Mouse (Mus musculus): Measurements from ENCODE around the gene Stim2.

Gene Stim2

GRCm38 (mm10) chr5:53995316-53995715, 3.0 kb upstream of the Stim2 start:
- DNase-seq (ENCODE audit: low spot score) = peak; percentile 84

GRCm38 (mm10) chr5:53996822-53997221, 1.5 kb upstream of the Stim2 start:
- no peak for DNase-seq (ENCODE audit: low spot score)

GRCm38 (mm10) chr5:53998743-53999460, 603 bp downstream of the Stim2 start:
- DNase-seq (ENCODE audit: low spot score) = peak; percentile 44

GRCm38 (mm10) chr5:53999461-53999770, 1.1 kb downstream of the Stim2 start:
- no peak for DNase-seq (ENCODE audit: low spot score)

- DNase-seq (ENCODE audit: low spot score) = no peak
These were observed 1.5 kb downstream of the Stim2 start for GRCm38 (mm10) chr5:53999831-54000230.

GRCm38 (mm10) chr5:54001021-54001420, 2.7 kb downstream of the Stim2 start:
- no peak for DNase-seq (ENCODE audit: low spot score)

GRCm38 (mm10) chr5:54005111-54005864, 7.0 kb downstream of the Stim2 start:
- no peak for DNase-seq (ENCODE audit: low spot score)

- no peak for DNase-seq (ENCODE audit: low spot score)
These were observed 7.5 kb downstream of the Stim2 start for GRCm38 (mm10) chr5:54005865-54006225.

- DNase-seq (ENCODE audit: low spot score) = no peak
These were observed 8.5 kb downstream of the Stim2 start for GRCm38 (mm10) chr5:54006845-54007244.

- no peak for DNase-seq (ENCODE audit: low spot score)
These were observed 9.3 kb downstream of the Stim2 start for GRCm38 (mm10) chr5:54007617-54008016.

- DNase-seq (ENCODE audit: low spot score) = no peak
These were observed 15.0 kb downstream of the Stim2 start for GRCm38 (mm10) chr5:54013271-54013670.

- no peak for DNase-seq (ENCODE audit: low spot score)
These were observed 18.8 kb downstream of the Stim2 start for GRCm38 (mm10) chr5:54017143-54017542.

GRCm38 (mm10) chr5:54018856-54019255, 20.6 kb downstream of the Stim2 start:
- no peak for DNase-seq (ENCODE audit: low spot score)

- DNase-seq (ENCODE audit: low spot score) = no peak
These were observed 21.2 kb downstream of the Stim2 start for GRCm38 (mm10) chr5:54019546-54019945.

- no peak for DNase-seq (ENCODE audit: low spot score)
These were observed 26.3 kb downstream of the Stim2 start for GRCm38 (mm10) chr5:54024610-54025009.

GRCm38 (mm10) chr5:54025630-54026029, 27.3 kb downstream of the Stim2 start:
- DNase-seq (ENCODE audit: low spot score) = no peak

- DNase-seq (ENCODE audit: low spot score) = no peak
These were observed 34.9 kb downstream of the Stim2 start for GRCm38 (mm10) chr5:54033217-54033616.

GRCm38 (mm10) chr5:54034680-54035079, 36.4 kb downstream of the Stim2 start:
- no peak for DNase-seq (ENCODE audit: low spot score)

GRCm38 (mm10) chr5:54038615-54039014, 40.3 kb downstream of the Stim2 start:
- no peak for DNase-seq (ENCODE audit: low spot score)

GRCm38 (mm10) chr5:54040527-54040926, 42.2 kb downstream of the Stim2 start:
- DNase-seq (ENCODE audit: low spot score) = no peak

GRCm38 (mm10) chr5:54042013-54042412, 43.7 kb downstream of the Stim2 start:
- no peak for DNase-seq (ENCODE audit: low spot score)

- peak; percentile 43 for DNase-seq (ENCODE audit: low spot score)
These were observed 47.2 kb downstream of the Stim2 start for GRCm38 (mm10) chr5:54045523-54045922.

GRCm38 (mm10) chr5:54046432-54046831, 48.1 kb downstream of the Stim2 start:
- DNase-seq (ENCODE audit: low spot score) = no peak
